Mouse (Mus musculus): Measurements from ENCODE around the gene Gm6121. TPM values are rescaled to one million over a fixed set of nuclear protein-coding genes. Genes with fewer than 3 reads are reported as not detected.
"Not testable (repeated sequence)": the region's sequence is repeated elsewhere in the genome, so short reads cannot be mapped to it uniquely, and the experiment has no call there.

Gene Gm6121
- not detected for total RNA-seq (2021)
- long read RNA-seq, experiment 1 = 0 reads
- long read RNA-seq, experiment 2 = 0 reads

DNA sequence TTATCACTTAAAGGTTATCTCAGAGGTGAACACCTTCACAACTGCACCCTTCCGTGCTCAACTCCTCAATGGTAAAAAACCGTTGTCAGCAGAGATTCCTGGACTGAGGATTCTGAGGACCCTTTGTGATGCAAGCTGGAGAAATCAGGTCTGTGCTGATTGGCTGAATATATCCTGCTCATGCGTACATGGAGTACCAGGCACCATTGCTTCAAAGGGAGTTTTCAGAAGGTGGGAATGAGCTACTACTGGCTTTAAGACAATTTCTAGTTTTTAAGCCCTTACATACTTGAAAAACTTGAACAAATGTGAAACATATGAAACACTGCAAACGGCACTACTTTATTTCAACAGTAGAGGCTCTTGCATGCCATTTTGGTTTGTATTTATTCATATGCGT lies at the start of gene Gm6121:
TSS of gene Gm6121 (minus strand) at position 101 of the 400 bp plus-strand sequence.
- DNase-seq = not testable (repeated sequence)

Other genes with a start within 250 kb of the Gm6121 start
- gene Gm14525, start 233.1 kb downstream of the Gm6121 start, total RNA-seq (2021) = not detected

All from heart, adult 18-20 months (tissue).